Mouse (Mus musculus) CH12.LX (cell line): Measurements from ENCODE around the gene Gbgt1. TPM values are rescaled to one million over a fixed set of nuclear protein-coding genes. Genes with fewer than 3 reads are reported as not detected.

Source experiments
- DNase-seq: peaks from one replicate; pipeline ENCODE4 v3.0.0-alpha.2; 2013; ENCODE audit errors: extremely low read depth
- H3K27ac ChIP-seq: 2 replicates; pipeline ENCODE4 v1.5.1; 2012; ENCODE audit warnings: low read depth, mild to moderate bottlenecking, control low read depth, moderate library complexity; ENCODE audit not compliant: insufficient read depth
- H3K27me3 ChIP-seq: replicated peaks from 2 replicates; pipeline ENCODE3; 2012; ENCODE audit warnings: inconsistent platforms
- H3K36me3 ChIP-seq, 2 experiments: replicated peaks in 1 of 2; 2 replicates each; pipeline versions ENCODE3 to v1.6.1; 2012; ENCODE audit warnings: inconsistent platforms in 1 of 2, low read length in 1 of 2, mild to moderate bottlenecking in 1 of 2, mixed read lengths in 1 of 2, moderate library complexity in 1 of 2; ENCODE audit not compliant: control insufficient read depth in 1 of 2, insufficient read depth in 1 of 2
- H3K4me1 ChIP-seq, 2 experiments: 2 replicates each; pipeline ENCODE4 v1.6.1; 2012; ENCODE audit warnings: inconsistent platforms in 1 of 2, moderate library complexity in 1 of 2; ENCODE audit not compliant: insufficient read depth in 2 of 2, control insufficient read depth in 1 of 2
- H3K4me2 ChIP-seq: 2 replicates; pipeline ENCODE4 v1.6.1; 2012; ENCODE audit warnings: low read depth, mild to moderate bottlenecking, control low read depth; ENCODE audit not compliant: poor library complexity, insufficient read depth, severe bottlenecking
- H3K4me3 ChIP-seq, 3 experiments: fragments of 150-350 bp in 1 of 3; sonication (generic) in 1 of 3; replicated peaks in 1 of 3; 2 replicates each; pipeline versions ENCODE3 to v1.5.1; 2011 to 2012; ENCODE audit warnings: low read depth in 2 of 3, low read length in 2 of 3, mild to moderate bottlenecking in 2 of 3, moderate library complexity in 2 of 3, control low read depth in 1 of 3, improper control_type of control experiment in 1 of 3, inconsistent platforms in 1 of 3, mixed read lengths in 1 of 3; ENCODE audit not compliant: poor library complexity in 1 of 3
- H3K79me2 ChIP-seq: replicated peaks from 2 replicates; pipeline ENCODE4 v1.6.1; 2012; ENCODE audit warnings: mild to moderate bottlenecking, moderate library complexity; ENCODE audit not compliant: control insufficient read depth, poor library complexity, insufficient read depth, severe bottlenecking; ENCODE audit errors: extremely low read depth
- H3K9ac ChIP-seq: 2 replicates; pipeline ENCODE4 v1.6.1; 2012; ENCODE audit warnings: low read depth, mild to moderate bottlenecking, control low read depth, moderate library complexity; ENCODE audit not compliant: insufficient read depth
- H3K9me3 ChIP-seq: replicated peaks from 2 replicates; pipeline ENCODE3; 2012; ENCODE audit warnings: low read length, inconsistent platforms, mixed read lengths
- BHLHE40 ChIP-seq: IDR thresholded peaks from 2 replicates; pipeline ENCODE4 v1.6.1; 2011; ENCODE audit warnings: mild to moderate bottlenecking, low read depth, low read length, improper control_type of control experiment
- CHD2 ChIP-seq: IDR thresholded peaks from 2 replicates; pipeline ENCODE4 v1.6.1; 2011; ENCODE audit warnings: low read length, improper control_type of control experiment
- CTCF ChIP-seq, 2 experiments: IDR thresholded peaks in 1 of 2; conservative IDR thresholded peaks in 1 of 2; 2 replicates each; pipeline ENCODE4 v1.5.1; 2011 to 2012; ENCODE audit warnings: low read depth in 2 of 2, low read length in 2 of 2, improper control_type of control experiment in 1 of 2, inconsistent platforms in 1 of 2, mild to moderate bottlenecking in 1 of 2, moderate library complexity in 1 of 2
- E2F4 ChIP-seq: IDR thresholded peaks from 2 replicates; pipeline ENCODE4 v1.6.1; 2011; ENCODE audit warnings: low read depth, low read length, improper control_type of control experiment; ENCODE audit not compliant: insufficient replicate concordance
- ELF1 ChIP-seq: IDR thresholded peaks from 2 replicates; pipeline ENCODE4 v1.6.1; 2014; ENCODE audit warnings: low read depth, mild to moderate bottlenecking, inconsistent platforms, low read length, improper control_type of control experiment
- EP300 ChIP-seq: IDR thresholded peaks from 2 replicates; pipeline ENCODE4 v1.6.1; 2011; ENCODE audit warnings: low read length, improper control_type of control experiment
- ETS1 ChIP-seq: conservative IDR thresholded peaks from 2 replicates; pipeline ENCODE4 v1.6.1; 2012; ENCODE audit warnings: low read depth, mild to moderate bottlenecking, inconsistent platforms, low read length, improper control_type of control experiment, moderate library complexity
- HCFC1 ChIP-seq: IDR thresholded peaks from 2 replicates; pipeline ENCODE4 v1.6.1; 2012; ENCODE audit warnings: low read depth, mild to moderate bottlenecking, inconsistent platforms, low read length, improper control_type of control experiment
- JUND ChIP-seq: conservative IDR thresholded peaks from 2 replicates; pipeline ENCODE4 v1.6.1; 2011; ENCODE audit warnings: low read depth, low read length, improper control_type of control experiment
- MAZ ChIP-seq: IDR thresholded peaks from 2 replicates; pipeline ENCODE4 v1.6.1; 2012; ENCODE audit warnings: low read depth, mild to moderate bottlenecking, inconsistent platforms, low read length, improper control_type of control experiment, moderate library complexity
- MEF2A ChIP-seq: IDR thresholded peaks from 2 replicates; pipeline ENCODE4 v1.6.1; 2014; ENCODE audit warnings: low read depth, mild to moderate bottlenecking, inconsistent platforms, low read length, improper control_type of control experiment, borderline replicate concordance
- MXI1 ChIP-seq: IDR thresholded peaks from 2 replicates; pipeline ENCODE4 v1.6.1; 2011; ENCODE audit warnings: mild to moderate bottlenecking, low read depth, low read length, improper control_type of control experiment
- POLR2AphosphoS2 ChIP-seq: IDR thresholded peaks from 2 replicates; pipeline ENCODE4 v1.6.1; 2011; ENCODE audit warnings: low read depth, low read length, improper control_type of control experiment
- RAD21 ChIP-seq: IDR thresholded peaks from 2 replicates; pipeline ENCODE4 v1.6.1; 2011; ENCODE audit warnings: low read depth, mild to moderate bottlenecking, low read length, improper control_type of control experiment, moderate library complexity
- RCOR1 ChIP-seq: conservative IDR thresholded peaks from 2 replicates; pipeline ENCODE4 v1.6.1; 2012; ENCODE audit warnings: low read depth, mild to moderate bottlenecking, inconsistent platforms, low read length, improper control_type of control experiment
- SIN3A ChIP-seq: IDR thresholded peaks from 2 replicates; pipeline ENCODE4 v1.6.1; 2012; ENCODE audit warnings: low read length, improper control_type of control experiment, inconsistent platforms
- SMC3 ChIP-seq: IDR thresholded peaks from 2 replicates; pipeline ENCODE4 v1.6.1; 2011; ENCODE audit warnings: low read depth, low read length, improper control_type of control experiment
- TBP ChIP-seq: conservative IDR thresholded peaks from 2 replicates; pipeline ENCODE4 v1.6.1; 2011; ENCODE audit warnings: low read depth, low read length, improper control_type of control experiment
- TCF12 ChIP-seq: IDR thresholded peaks from 2 replicates; pipeline ENCODE4 v1.6.1; 2014; ENCODE audit warnings: low read depth, mild to moderate bottlenecking, inconsistent platforms, low read length, improper control_type of control experiment
- USF2 ChIP-seq: conservative IDR thresholded peaks from 2 replicates; pipeline ENCODE4 v1.6.1; 2011; ENCODE audit warnings: low read depth, low read length, improper control_type of control experiment
- ZC3H11A ChIP-seq: IDR thresholded peaks from 2 replicates; pipeline ENCODE4 v1.6.1; 2012; ENCODE audit warnings: low read depth, mild to moderate bottlenecking, inconsistent platforms, low read length, improper control_type of control experiment
- dilution Hi-C: fragments of 300-500 bp; cut with MboI; formaldehyde crosslinking; loops from 2 replicates; pipeline ENCODE4 v1.14.3; 2020; ENCODE audit warnings: low sequenced_read_pairs; ENCODE audit not compliant: extremely low pct_unique_long_range_greater_than_20kb, extremely low pct_ligation_motif_present
- in situ Hi-C: fragments of 300-500 bp; cut with MboI; formaldehyde crosslinking; loops from 3 replicates; pipeline ENCODE4 v1.14.3; 2019; ENCODE audit warnings: low sequenced_read_pairs, low pct_ligation_motif_present, low pct_unique_long_range_greater_than_20kb, mixed read lengths
- polyA plus RNA-seq: library from polyadenylated mRNA; unstranded; fragments of >175 nt; gene quantifications from 2 replicates; pipeline ENCODE4 v1.2.1, GENCODE M21; 2012; ENCODE audit warnings: low read depth; ENCODE audit not compliant: insufficient read length
- total RNA-seq, 2 experiments: library from RNA; depleted of rRNA; stranded (reverse); fragments of 300-350 nt in 1 of 2; fragments of >200 nt in 1 of 2; gene quantifications; 2 replicates each; pipeline ENCODE4 v1.2.3; 2012 to 2014

Gbgt1 gene
- total and polyA plus RNA-seq, 3 experiments = not detected

DNA sequence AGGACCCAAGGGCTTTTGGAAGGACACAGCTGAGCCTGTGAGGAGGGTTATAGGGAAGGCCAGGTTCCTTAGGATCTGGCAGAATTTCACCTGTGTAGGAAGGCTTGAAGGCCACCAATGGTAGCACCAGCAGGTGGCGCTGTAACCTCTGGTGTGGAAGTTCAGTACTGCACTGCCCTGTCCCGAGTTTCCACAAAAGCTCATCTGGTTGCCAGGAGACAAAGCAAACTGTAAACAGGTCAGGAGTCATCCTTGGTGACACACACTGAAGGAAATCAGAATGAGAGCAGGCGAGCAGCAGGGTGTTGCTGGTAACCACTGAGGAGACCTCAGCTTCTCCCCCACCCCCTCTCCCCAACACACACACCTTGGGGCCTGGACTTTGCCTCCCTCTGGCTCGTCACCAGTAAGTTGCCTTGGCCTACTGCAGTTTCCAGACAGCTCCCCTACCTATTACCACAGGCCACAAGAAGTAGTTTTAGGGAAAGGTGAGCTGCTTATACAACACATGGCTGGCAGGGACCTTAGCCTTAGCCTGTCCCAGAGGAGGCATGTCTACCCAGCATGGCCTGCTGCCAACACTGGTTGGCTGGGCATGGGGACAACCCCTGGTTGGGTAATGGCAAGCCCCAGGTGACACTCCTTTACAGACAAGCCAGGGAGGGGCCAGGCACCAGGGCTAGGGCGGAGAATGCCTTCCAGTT lies 20.7 kb downstream of the Gbgt1 start:
- peaks cover 0 to 10% of the 10 kb centered on the region in 2 experiments for H3K36me3 ChIP-seq
- H3K4me2 ChIP-seq = no peak overlapping the region
- H3K79me2 ChIP-seq = no peaks in the 10 kb centered on the region
- H3K27ac ChIP-seq = peak overlapping the region; percentile 49
- dilution Hi-C loops = no loop called here
- peaks cover 31 to 67% of the 10 kb centered on the region in 2 experiments for H3K4me1 ChIP-seq
- H3K4me3 ChIP-seq = no peak overlapping the region
- TF ChIP-seq ZC3H11A (peak; percentile 83), ETS1 (no peak), TBP (no peak), CTCF (conservative IDR thresholded peaks at IDR 0.05 in 1 of 2, IDR thresholded peaks at IDR 0.05 in 1 of 2; ENCODE audit: low read depth in 2 of 2, low read length in 2 of 2) (peak; percentile 96 to 97), RAD21 (peak; percentile 91), POLR2AphosphoS2 (no peak), CHD2 (no peak), TCF12 (peak; percentile 24; the same call in 1 of the 2 replicates), USF2 (no peak), BHLHE40 (0 out of 2 replicates have a peak, but pooled peaks have one; percentile 33), EP300 (0 out of 2 replicates have a peak, but pooled peaks have one; percentile 15), RCOR1 (no peak), SIN3A (peak; percentile 91), MXI1 (peak; percentile 93), MEF2A (peak; percentile 43; the same call in 1 of the 2 replicates), JUND (no peak), HCFC1 (no peak), ELF1 (no peak), MAZ (peak; percentile 74; the same call in 1 of the 2 replicates), SMC3 (peak; percentile 98), E2F4 (no peak)
- H3K27me3 ChIP-seq = peaks cover 12% of the 10 kb centered on the region
- peak; percentile 95 for DNase-seq
- H3K9me3 ChIP-seq = no peaks in the 10 kb centered on the region
- in situ Hi-C loops = no loop called here
- H3K9ac ChIP-seq = no peak overlapping the region

- no peak overlapping the region for H3K9ac ChIP-seq
- TF ChIP-seq MEF2A (peak; percentile 52; the same call in 1 of the 2 replicates), ELF1 (no peak), BHLHE40 (no peak), E2F4 (no peak), ETS1 (0 out of 2 replicates have a peak, but pooled peaks have one; percentile 18), CHD2 (no peak), MXI1 (peak; percentile 77)
- TF ChIP-seq, all 38 proteins: peak for 3
- H3K27me3 ChIP-seq = peaks cover 7% of the 10 kb centered on the region
- peak overlapping the region; percentile 49; the same call in 1 of the 2 replicates for H3K27ac ChIP-seq
- peak; percentile 79 for DNase-seq
- in situ Hi-C loops (no loop called here), dilution Hi-C loops (no loop called here)
- 0 out of 2 replicates have a peak overlapping the region, but pooled peaks have one; percentile 18 for H3K4me2 ChIP-seq
- peaks cover 0 to 11% of the 10 kb centered on the region in 2 experiments for H3K36me3 ChIP-seq
- H3K9me3 ChIP-seq = no peaks in the 10 kb centered on the region
- no peaks in the 10 kb centered on the region for H3K79me2 ChIP-seq
- no peak overlapping the region for H3K4me3 ChIP-seq
- peaks cover 31 to 66% of the 10 kb centered on the region in 2 experiments for H3K4me1 ChIP-seq
Observed at GRCm38 (mm10) chr2:28518231-28518630, 21.5 kb downstream of the Gbgt1 start.
